Mouse (Mus musculus): ENCODE data around the gene Cpn2. TPM values are rescaled to one million over a fixed set of nuclear protein-coding genes. Genes with fewer than 3 reads are reported as not detected.

Cpn2 gene
- polyA plus RNA-seq, 1 experiment from 2014 or later = not detected

DNA sequence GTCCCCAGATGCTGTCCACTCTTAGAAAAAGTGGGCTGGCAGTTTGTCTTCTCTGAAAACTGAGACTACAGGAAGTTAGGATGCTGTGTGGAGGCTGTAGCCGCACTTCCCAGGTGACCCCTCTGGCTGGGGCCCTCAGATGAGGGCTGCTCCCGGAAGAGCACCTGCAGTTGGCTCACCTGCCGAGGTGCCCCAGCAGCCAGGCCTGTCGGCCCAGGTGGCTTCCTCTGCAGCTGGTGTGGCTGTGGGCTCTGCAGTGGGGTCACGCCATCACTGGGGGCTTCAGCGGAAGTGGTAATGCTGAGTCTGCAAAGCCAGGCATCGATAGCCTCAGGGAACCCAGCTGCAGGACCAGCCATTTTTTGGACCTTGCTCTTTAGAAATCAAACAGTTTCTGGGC is 12.2 kb downstream of the Cpn2 start:
- no peak overlapping the region for H3K27ac ChIP-seq (ENCODE audit: low read depth, low read length)
- peaks cover 2% of the 10 kb centered on the region; the same call in 1 of the 2 replicates for H3K27me3 ChIP-seq (replicated peaks; ENCODE audit: control insufficient read depth, insufficient read depth, low read length)
- ATAC-seq = no peak
- no peaks in the 10 kb centered on the region for H3K36me3 ChIP-seq (ENCODE audit: control insufficient read depth, insufficient read depth, low read length)
- 74% methylated on average over 7 of the region's 7 CpGs for WGBS
- peaks cover 4% of the 10 kb centered on the region; the same call in 1 of the 2 replicates for H3K4me1 ChIP-seq (ENCODE audit: control insufficient read depth, insufficient read depth, low read depth, low read length)
- H3K9me3 ChIP-seq (ENCODE audit: control insufficient read depth, low read length) = no peaks in the 10 kb centered on the region
- no peak overlapping the region for H3K9ac ChIP-seq (ENCODE audit: low read depth, low read length)
- H3K4me3 ChIP-seq (ENCODE audit: low read length) = no peak overlapping the region
- H3K4me2 ChIP-seq (ENCODE audit: low read length) = no peak overlapping the region

DNA sequence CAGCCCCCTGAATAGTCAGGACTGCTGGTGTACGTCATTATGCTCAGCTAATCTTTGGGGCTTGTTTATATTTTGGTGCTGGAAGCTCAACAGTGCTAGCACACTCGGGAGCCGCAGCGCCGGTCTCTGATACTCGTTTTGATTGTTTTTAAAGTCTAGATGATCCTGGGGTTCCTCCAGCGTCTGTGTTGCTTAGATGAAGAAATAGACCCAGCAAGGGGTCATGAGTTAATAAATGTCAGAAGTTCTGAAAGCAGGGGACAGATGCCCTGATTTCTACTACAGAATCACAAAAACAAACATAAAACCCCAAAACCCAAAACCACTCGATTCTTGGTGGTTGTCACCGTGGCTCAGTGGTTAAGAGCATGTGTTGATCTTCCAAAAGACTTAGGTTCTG is 13.4 kb downstream of the Cpn2 start:
- Histone ChIP-seq H3K4me3 (ENCODE audit: low read length) (no peak overlapping the region), H3K27me3 (replicated peaks; ENCODE audit: control insufficient read depth, insufficient read depth, low read length) (peaks cover 10% of the 10 kb centered on the region), H3K27ac (ENCODE audit: low read depth, low read length) (no peak overlapping the region), H3K4me1 (ENCODE audit: control insufficient read depth, insufficient read depth, low read depth, low read length) (peaks cover 4% of the 10 kb centered on the region; the same call in 1 of the 2 replicates), H3K36me3 (ENCODE audit: control insufficient read depth, insufficient read depth, low read length) (no peaks in the 10 kb centered on the region), H3K9me3 (ENCODE audit: control insufficient read depth, low read length) (no peaks in the 10 kb centered on the region), H3K4me2 (ENCODE audit: low read length) (no peak overlapping the region), H3K9ac (ENCODE audit: low read depth, low read length) (no peak overlapping the region)
- 79% methylated on average over 9 of the region's 9 CpGs for WGBS
- ATAC-seq = no peak

GRCm38 (mm10) chr16:30253374-30253773 is 13.9 kb downstream of the Cpn2 start:
- Histone ChIP-seq H3K27me3 (replicated peaks; ENCODE audit: control insufficient read depth, insufficient read depth, low read length) (peaks cover 10% of the 10 kb centered on the region), H3K9me3 (ENCODE audit: control insufficient read depth, low read length) (no peaks in the 10 kb centered on the region), H3K4me1 (ENCODE audit: control insufficient read depth, insufficient read depth, low read depth, low read length) (peaks cover 4% of the 10 kb centered on the region; the same call in 1 of the 2 replicates), H3K4me2 (ENCODE audit: low read length) (no peak overlapping the region), H3K9ac (ENCODE audit: low read depth, low read length) (no peak overlapping the region), H3K27ac (ENCODE audit: low read depth, low read length) (no peak overlapping the region), H3K4me3 (ENCODE audit: low read length) (no peak overlapping the region), H3K36me3 (ENCODE audit: control insufficient read depth, insufficient read depth, low read length) (no peaks in the 10 kb centered on the region)
- 87% methylated on average over 4 of the region's 4 CpGs for WGBS
- ATAC-seq = no peak

DNA sequence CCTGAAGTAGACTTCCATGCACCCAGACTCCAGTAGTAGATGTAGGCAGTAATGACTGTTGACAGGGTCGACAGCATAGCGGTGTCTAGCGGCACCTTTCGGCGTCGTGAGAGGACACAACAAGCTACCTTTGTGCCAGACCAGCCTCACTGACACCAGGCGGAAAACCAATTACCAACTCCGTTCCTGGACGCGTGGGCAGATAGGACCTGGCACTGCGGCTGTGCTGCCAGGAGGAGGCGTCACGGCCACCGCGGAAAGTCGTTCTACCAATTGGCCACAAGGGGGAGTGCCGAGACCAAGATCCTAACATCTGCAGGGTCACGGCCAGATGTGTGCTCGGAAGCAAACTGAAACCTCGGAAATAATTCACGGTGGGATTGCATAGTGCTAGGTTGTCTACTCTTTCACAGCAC is 15.3 kb downstream of the Cpn2 start:
- ATAC-seq = peak; percentile 89
- WGBS = 1% methylated on average over 21 of the region's 21 CpGs
- H3K4me3 ChIP-seq (ENCODE audit: low read length) = peak overlapping the region; percentile 25

GRCm38 (mm10) chr16:30244037-30244700 is 23.1 kb downstream of the Cpn2 start:
- no peak for ATAC-seq
- Histone ChIP-seq H3K27me3 (replicated peaks; ENCODE audit: control insufficient read depth, insufficient read depth, low read length) (no peaks in the 10 kb centered on the region; the same call in 1 of the 2 replicates), H3K4me3 (ENCODE audit: low read length) (no peak overlapping the region), H3K36me3 (ENCODE audit: control insufficient read depth, insufficient read depth, low read length) (no peaks in the 10 kb centered on the region), H3K4me1 (ENCODE audit: control insufficient read depth, insufficient read depth, low read depth, low read length) (no peaks in the 10 kb centered on the region), H3K27ac (ENCODE audit: low read depth, low read length) (no peak overlapping the region), H3K4me2 (ENCODE audit: low read length) (no peak overlapping the region), H3K9me3 (ENCODE audit: control insufficient read depth, low read length) (no peaks in the 10 kb centered on the region), H3K9ac (ENCODE audit: low read depth, low read length) (no peak overlapping the region)
- 60% methylated on average over 12 of the region's 12 CpGs for WGBS

More for the DNA sequence above, 15.3 kb downstream of the Cpn2 start:
- Histone ChIP-seq H3K9ac (ENCODE audit: low read depth, low read length) (no peak overlapping the region), H3K27me3 (replicated peaks; ENCODE audit: control insufficient read depth, insufficient read depth, low read length) (peaks cover 10% of the 10 kb centered on the region), H3K27ac (ENCODE audit: low read depth, low read length) (no peak overlapping the region), H3K9me3 (ENCODE audit: control insufficient read depth, low read length) (no peaks in the 10 kb centered on the region), H3K4me1 (ENCODE audit: control insufficient read depth, insufficient read depth, low read depth, low read length) (peaks cover 4% of the 10 kb centered on the region; the same call in 1 of the 2 replicates), H3K4me2 (ENCODE audit: low read length) (peak overlapping the region; percentile 52), H3K36me3 (ENCODE audit: control insufficient read depth, insufficient read depth, low read length) (no peaks in the 10 kb centered on the region)

GRCm38 (mm10) chr16:30241623-30242022 is 25.7 kb downstream of the Cpn2 start:
- H3K9me3 ChIP-seq (ENCODE audit: control insufficient read depth, low read length) = no peaks in the 10 kb centered on the region
- H3K27ac ChIP-seq (ENCODE audit: low read depth, low read length) = no peak overlapping the region
- H3K4me2 ChIP-seq (ENCODE audit: low read length) = no peak overlapping the region
- H3K9ac ChIP-seq (ENCODE audit: low read depth, low read length) = no peak overlapping the region
- no peak for ATAC-seq
- H3K36me3 ChIP-seq (ENCODE audit: control insufficient read depth, insufficient read depth, low read length) = no peaks in the 10 kb centered on the region
- peaks cover 4% of the 10 kb centered on the region for H3K4me1 ChIP-seq (ENCODE audit: control insufficient read depth, insufficient read depth, low read depth, low read length)
- WGBS = 48% methylated on average over 2 of the region's 2 CpGs
- peaks cover 13% of the 10 kb centered on the region for H3K27me3 ChIP-seq (replicated peaks; ENCODE audit: control insufficient read depth, insufficient read depth, low read length)
- no peak overlapping the region for H3K4me3 ChIP-seq (ENCODE audit: low read length)

GRCm38 (mm10) chr16:30238791-30239190 is 28.5 kb downstream of the Cpn2 start:
- WGBS = 76% methylated on average over 6 of the region's 6 CpGs
- Histone ChIP-seq H3K27ac (ENCODE audit: low read depth, low read length) (no peak overlapping the region), H3K4me1 (ENCODE audit: control insufficient read depth, insufficient read depth, low read depth, low read length) (peaks cover 9% of the 10 kb centered on the region), H3K9ac (ENCODE audit: low read depth, low read length) (no peak overlapping the region), H3K27me3 (replicated peaks; ENCODE audit: control insufficient read depth, insufficient read depth, low read length) (peaks cover 15% of the 10 kb centered on the region), H3K9me3 (ENCODE audit: control insufficient read depth, low read length) (no peaks in the 10 kb centered on the region), H3K4me3 (ENCODE audit: low read length) (no peak overlapping the region), H3K4me2 (ENCODE audit: low read length) (no peak overlapping the region), H3K36me3 (ENCODE audit: control insufficient read depth, insufficient read depth, low read length) (no peaks in the 10 kb centered on the region)
- ATAC-seq = no peak

DNA sequence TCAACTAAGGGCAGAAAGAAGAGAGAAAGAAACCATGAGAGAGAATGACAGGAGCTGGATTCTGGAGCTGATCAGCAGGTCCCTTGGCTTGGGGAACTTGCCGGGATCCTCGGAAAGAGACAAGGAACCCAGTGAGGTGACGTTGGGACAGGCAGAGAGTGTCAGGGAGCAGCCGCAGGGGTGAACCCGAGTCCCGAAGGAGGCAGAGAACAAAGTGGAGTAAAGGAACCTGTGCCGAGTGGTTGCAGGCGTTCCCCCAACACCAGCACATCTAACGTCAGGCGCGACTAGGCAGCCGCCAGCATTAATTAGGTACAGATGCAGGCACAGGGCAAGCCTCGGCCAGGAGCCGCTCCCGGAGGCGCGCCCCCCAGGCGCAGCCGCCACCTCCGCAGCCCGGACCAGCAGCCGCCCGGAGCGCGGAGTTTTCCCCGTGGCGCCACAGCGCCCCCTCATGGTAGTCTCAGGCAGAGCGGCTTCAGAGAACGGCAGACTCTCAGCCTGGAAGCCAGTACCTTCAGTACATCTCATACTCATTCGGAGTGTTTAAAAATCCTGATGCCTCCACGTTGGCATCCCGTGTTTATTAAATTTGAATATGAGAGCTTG is 31.1 kb downstream of the Cpn2 start:
- no peaks in the 10 kb centered on the region for H3K36me3 ChIP-seq (ENCODE audit: control insufficient read depth, insufficient read depth, low read length)
- peaks cover 9% of the 10 kb centered on the region for H3K4me1 ChIP-seq (ENCODE audit: control insufficient read depth, insufficient read depth, low read depth, low read length)
- ATAC-seq = peak; percentile 81
- WGBS = under 1% methylated on average over 33 of the region's 33 CpGs
- peak overlapping the region; percentile 45 for H3K4me3 ChIP-seq (ENCODE audit: low read length)
- peak overlapping the region; percentile 54 for H3K9ac ChIP-seq (ENCODE audit: low read depth, low read length)
- peak overlapping the region; percentile 85 for H3K4me2 ChIP-seq (ENCODE audit: low read length)
- H3K9me3 ChIP-seq (ENCODE audit: control insufficient read depth, low read length) = no peaks in the 10 kb centered on the region
- H3K27ac ChIP-seq (ENCODE audit: low read depth, low read length) = no peak overlapping the region
- peaks cover 25% of the 10 kb centered on the region for H3K27me3 ChIP-seq (replicated peaks; ENCODE audit: control insufficient read depth, insufficient read depth, low read length)

GRCm38 (mm10) chr16:30235577-30235976 is 31.7 kb downstream of the Cpn2 start:
- Histone ChIP-seq H3K4me2 (ENCODE audit: low read length) (no peak overlapping the region), H3K9me3 (ENCODE audit: control insufficient read depth, low read length) (no peaks in the 10 kb centered on the region), H3K4me1 (ENCODE audit: control insufficient read depth, insufficient read depth, low read depth, low read length) (peaks cover 9% of the 10 kb centered on the region), H3K4me3 (ENCODE audit: low read length) (no peak overlapping the region), H3K27me3 (replicated peaks; ENCODE audit: control insufficient read depth, insufficient read depth, low read length) (peaks cover 25% of the 10 kb centered on the region), H3K36me3 (ENCODE audit: control insufficient read depth, insufficient read depth, low read length) (no peaks in the 10 kb centered on the region), H3K9ac (ENCODE audit: low read depth, low read length) (no peak overlapping the region), H3K27ac (ENCODE audit: low read depth, low read length) (no peak overlapping the region)
- WGBS = 52% methylated on average over 2 of the region's 2 CpGs
- no peak for ATAC-seq
